Mouse (Mus musculus) heart, embryonic 12.5 days (tissue): ENCODE results near the gene Dennd1a. TPM values are rescaled to one million over a fixed set of nuclear protein-coding genes. Genes with fewer than 3 reads are reported as not detected.

ENCODE experiments used
- ATAC-seq: fragments of 200-750 bp; cut with Nextera tagmentation; 2 replicates; pipeline ENCODE4 v1.8.0; 2017; ENCODE audit warnings: moderate TSS enrichment, moderate library complexity; ENCODE audit not compliant: insufficient number of reproducible peaks, low FRiP score
- H3K27ac ChIP-seq: fragments of 300-500 bp; sonication (generic); 2 replicates; pipeline ENCODE4 v1.5.1; 2016; ENCODE audit warnings: mild to moderate bottlenecking, moderate library complexity; ENCODE audit not compliant: poor library complexity, severe bottlenecking
- H3K27me3 ChIP-seq: fragments of 300-500 bp; sonication (generic); replicated peaks from 2 replicates; pipeline ENCODE4 v1.6.1; 2016; ENCODE audit warnings: mild to moderate bottlenecking, moderate library complexity
- H3K36me3 ChIP-seq: fragments of 300-500 bp; sonication (generic); 2 replicates; pipeline ENCODE4 v1.6.1; 2016; ENCODE audit warnings: mild to moderate bottlenecking, moderate library complexity
- H3K4me1 ChIP-seq: fragments of 300-500 bp; sonication (generic); replicated peaks from 2 replicates; pipeline ENCODE4 v1.6.1; 2016; ENCODE audit warnings: mild to moderate bottlenecking
- H3K4me2 ChIP-seq: fragments of 300-500 bp; sonication (generic); 2 replicates; pipeline ENCODE4 v1.6.1; 2016; ENCODE audit warnings: mild to moderate bottlenecking, moderate library complexity
- H3K4me3 ChIP-seq: fragments of 300-500 bp; sonication (generic); 2 replicates; pipeline ENCODE4 v1.5.1; 2016; ENCODE audit warnings: mild to moderate bottlenecking
- H3K9ac ChIP-seq: fragments of 300-500 bp; sonication (generic); 2 replicates; pipeline ENCODE4 v1.6.1; 2016; ENCODE audit warnings: mild to moderate bottlenecking, moderate library complexity
- H3K9me3 ChIP-seq: fragments of 300-500 bp; sonication (generic); replicated peaks from 2 replicates; pipeline ENCODE4 v1.6.1; 2016; ENCODE audit warnings: mild to moderate bottlenecking, moderate library complexity
- WGBS: fragments of 180-500 bp; shearing (Covaris S2); methylation state at CpG from one replicate; pipeline ENCODE4 v1.1.7; 2016; 5-methylcytosine and 5-hydroxymethylcytosine counted together
- polyA plus RNA-seq: library from polyadenylated mRNA; unstranded; fragments of >200 nt; fragmentation: Nextera tagmentation; extraction: Ambion mirVana; gene quantifications from 2 replicates; pipeline ENCODE4 v1.2.1, GENCODE M21; 2016

The Dennd1a gene
- polyA plus RNA-seq, 1 experiment from 2014 or later = 15.8 TPM

DNA sequence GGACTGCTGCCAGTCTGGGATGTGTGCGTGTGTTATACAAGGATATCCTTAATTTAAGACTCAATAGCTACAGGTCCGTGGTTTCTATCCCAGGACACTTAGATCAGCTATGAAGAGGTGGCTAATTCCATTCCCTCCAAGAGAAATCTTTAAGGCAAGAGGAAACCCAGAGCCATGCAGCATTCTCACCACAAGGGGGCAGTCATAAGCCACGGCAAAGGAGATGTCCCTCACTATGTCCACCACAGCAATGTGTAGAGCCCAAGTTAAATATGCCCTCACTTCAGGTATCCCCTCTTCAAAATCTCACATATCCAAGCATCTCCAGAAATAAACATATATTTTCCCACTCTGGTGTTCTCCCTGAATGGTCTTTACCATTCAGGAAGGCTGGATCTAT, 471.5 kb downstream of the Dennd1a start:
- Histone ChIP-seq H3K27me3 (no peaks in the 10 kb centered on the region), H3K4me3 (no peak overlapping the region), H3K9ac (no peak overlapping the region), H3K36me3 (no peaks in the 10 kb centered on the region), H3K4me1 (peaks cover 26% of the 10 kb centered on the region), H3K27ac (no peak overlapping the region), H3K9me3 (no peaks in the 10 kb centered on the region), H3K4me2 (no peak overlapping the region)
- ATAC-seq = no peak
- 11% methylated on average over 3 of the region's 3 CpGs for WGBS

DNA sequence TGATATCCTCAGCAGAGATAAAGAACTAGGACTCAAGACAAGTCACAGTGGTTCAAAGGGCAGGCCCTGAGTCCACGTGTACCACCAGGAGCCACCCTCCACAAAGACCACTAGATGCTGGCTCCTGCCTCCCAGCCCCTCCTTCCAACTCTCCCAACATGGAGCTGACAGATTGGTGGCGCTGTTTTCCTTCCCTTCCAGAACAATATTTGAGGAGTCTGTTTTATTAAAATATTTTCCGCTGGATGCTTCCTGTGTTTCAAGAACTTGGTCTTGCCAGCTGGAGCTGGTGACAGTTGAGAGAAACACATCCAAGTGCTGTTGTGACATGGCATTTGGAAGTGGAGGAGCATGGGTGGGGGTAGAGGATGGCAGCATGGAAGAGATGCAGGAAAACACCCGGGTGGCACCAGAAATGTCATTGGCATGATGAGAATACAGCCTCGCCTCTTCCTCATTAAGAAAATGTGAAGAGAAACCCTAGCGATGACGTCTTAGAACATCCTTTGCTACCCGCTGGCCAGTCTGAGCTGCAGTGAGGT, 472.3 kb downstream of the Dennd1a start:
- no peak for ATAC-seq
- no peak overlapping the region for H3K27ac ChIP-seq
- H3K4me2 ChIP-seq = no peak overlapping the region
- no peaks in the 10 kb centered on the region for H3K9me3 ChIP-seq
- no peak overlapping the region for H3K4me3 ChIP-seq
- H3K27me3 ChIP-seq = no peaks in the 10 kb centered on the region
- WGBS = 77% methylated on average over 8 of the region's 8 CpGs
- no peak overlapping the region for H3K9ac ChIP-seq
- no peaks in the 10 kb centered on the region for H3K36me3 ChIP-seq
- peaks cover 26% of the 10 kb centered on the region for H3K4me1 ChIP-seq

DNA sequence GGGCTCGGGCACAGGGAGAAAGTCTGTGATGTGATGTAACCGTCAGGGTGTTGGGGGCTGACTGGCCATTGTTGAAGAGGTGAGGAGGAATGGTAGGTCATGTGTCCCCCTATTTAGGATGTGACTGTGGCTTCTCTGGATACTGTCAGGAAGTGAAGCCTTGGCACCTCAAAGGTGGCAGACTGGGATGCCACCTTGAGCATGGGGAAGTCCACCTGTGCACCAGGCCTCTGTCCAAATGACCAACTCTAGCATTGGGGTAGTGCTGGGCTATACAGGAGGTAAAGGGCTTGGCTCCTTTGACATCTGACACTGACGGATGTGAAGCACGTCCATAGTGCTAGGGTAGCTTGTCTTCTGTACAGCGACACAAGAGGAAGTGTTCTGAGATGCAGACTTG, 474.8 kb downstream of the Dennd1a start:
- Histone ChIP-seq H3K9ac (no peak overlapping the region), H3K4me3 (no peak overlapping the region), H3K4me1 (peaks cover 16% of the 10 kb centered on the region), H3K27ac (no peak overlapping the region), H3K27me3 (no peaks in the 10 kb centered on the region), H3K4me2 (no peak overlapping the region), H3K9me3 (no peaks in the 10 kb centered on the region), H3K36me3 (no peaks in the 10 kb centered on the region)
- ATAC-seq = no peak
- 82% methylated on average over 5 of the region's 5 CpGs for WGBS

DNA sequence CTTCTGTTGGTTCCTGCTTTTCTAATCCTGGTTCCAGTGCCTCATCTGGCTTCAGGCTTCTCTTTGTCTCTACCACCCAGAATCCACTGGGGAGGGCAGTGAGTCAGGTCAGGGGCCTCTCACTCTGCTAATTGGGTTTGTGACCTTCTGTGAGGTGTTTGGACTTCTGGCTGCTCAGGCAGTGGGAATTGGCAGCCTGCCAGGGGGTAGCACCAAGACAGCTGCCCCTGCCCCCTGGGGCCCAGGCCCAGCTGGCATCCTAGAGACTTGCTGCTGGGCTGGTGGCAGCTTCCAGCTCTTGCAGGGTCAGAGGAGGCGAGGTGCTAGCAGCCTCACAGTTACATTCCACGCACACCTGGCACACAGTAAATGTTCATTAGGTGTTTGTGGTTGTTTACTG, 475.5 kb downstream of the Dennd1a start:
- WGBS = 76% methylated on average over 2 of the region's 2 CpGs
- Histone ChIP-seq H3K4me1 (peaks cover 14% of the 10 kb centered on the region), H3K27me3 (no peaks in the 10 kb centered on the region), H3K36me3 (no peaks in the 10 kb centered on the region), H3K9ac (no peak overlapping the region), H3K9me3 (no peaks in the 10 kb centered on the region), H3K27ac (no peak overlapping the region), H3K4me3 (no peak overlapping the region), H3K4me2 (no peak overlapping the region)
- no peak for ATAC-seq

DNA sequence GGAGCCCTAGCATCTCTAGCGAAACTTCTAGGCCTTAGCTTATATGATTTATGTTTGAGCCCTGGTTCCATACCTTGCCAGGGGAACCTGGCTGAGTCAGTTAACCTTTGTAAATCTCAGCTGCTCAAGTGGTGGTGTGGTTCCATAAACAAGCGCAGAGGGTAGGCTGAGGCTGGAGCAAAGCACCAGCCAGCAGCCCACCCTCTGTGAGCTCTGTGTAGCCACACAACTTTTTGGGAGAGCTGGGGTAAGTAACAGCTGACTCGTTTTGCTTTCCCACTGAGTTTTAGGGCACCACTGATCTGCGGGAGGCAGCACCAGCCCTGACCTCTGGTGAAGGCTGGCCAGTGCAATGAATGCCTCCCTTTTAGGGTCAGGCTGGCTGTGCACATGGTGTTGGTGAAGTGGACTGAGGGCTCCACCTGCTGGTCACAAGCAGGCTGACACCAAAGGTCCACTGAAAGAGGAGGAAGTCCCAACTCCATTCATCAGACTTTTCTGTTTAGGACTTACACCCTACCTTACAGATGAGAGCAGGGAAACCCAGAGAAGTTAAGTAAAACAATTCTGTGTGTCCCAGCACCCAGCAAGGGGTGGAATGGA, 484.5 kb downstream of the Dennd1a start:
- no peak overlapping the region for H3K4me2 ChIP-seq
- ATAC-seq = 0 out of 2 replicates have a peak, but pooled peaks have one; percentile 47
- no peaks in the 10 kb centered on the region for H3K9me3 ChIP-seq
- H3K4me1 ChIP-seq = peaks cover 16% of the 10 kb centered on the region
- peaks cover 12% of the 10 kb centered on the region for H3K36me3 ChIP-seq
- H3K27ac ChIP-seq = no peak overlapping the region
- no peaks in the 10 kb centered on the region for H3K27me3 ChIP-seq
- H3K4me3 ChIP-seq = no peak overlapping the region
- no peak overlapping the region for H3K9ac ChIP-seq
- 44% methylated on average over 4 of the region's 4 CpGs for whole genome bisulfite sequencing

DNA sequence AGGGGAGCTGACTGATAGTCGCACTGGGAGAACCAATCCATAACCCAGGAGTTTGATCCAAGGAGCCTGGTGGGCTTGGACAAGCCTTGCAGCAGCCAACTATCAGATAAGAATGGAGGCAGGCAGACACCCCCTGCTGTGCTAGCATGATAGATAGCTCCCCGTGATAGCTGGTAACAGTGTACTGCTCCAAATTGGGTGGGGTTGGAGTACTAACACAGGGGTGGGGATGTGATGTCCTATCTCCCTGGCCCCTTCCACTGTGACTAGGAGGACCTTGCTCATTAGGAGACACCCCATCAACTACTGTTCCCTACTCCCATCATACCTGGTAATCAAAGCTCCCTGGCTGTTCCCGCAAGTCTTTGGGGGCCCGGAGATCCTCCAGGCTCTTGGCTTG, 485.5 kb downstream of the Dennd1a start:
- WGBS = 73% methylated on average over 4 of the region's 4 CpGs
- Histone ChIP-seq H3K4me2 (no peak overlapping the region), H3K27ac (no peak overlapping the region), H3K4me3 (no peak overlapping the region), H3K9me3 (no peaks in the 10 kb centered on the region), H3K9ac (no peak overlapping the region), H3K36me3 (peaks cover 12% of the 10 kb centered on the region), H3K27me3 (no peaks in the 10 kb centered on the region), H3K4me1 (peaks cover 26% of the 10 kb centered on the region)
- ATAC-seq = no peak

DNA sequence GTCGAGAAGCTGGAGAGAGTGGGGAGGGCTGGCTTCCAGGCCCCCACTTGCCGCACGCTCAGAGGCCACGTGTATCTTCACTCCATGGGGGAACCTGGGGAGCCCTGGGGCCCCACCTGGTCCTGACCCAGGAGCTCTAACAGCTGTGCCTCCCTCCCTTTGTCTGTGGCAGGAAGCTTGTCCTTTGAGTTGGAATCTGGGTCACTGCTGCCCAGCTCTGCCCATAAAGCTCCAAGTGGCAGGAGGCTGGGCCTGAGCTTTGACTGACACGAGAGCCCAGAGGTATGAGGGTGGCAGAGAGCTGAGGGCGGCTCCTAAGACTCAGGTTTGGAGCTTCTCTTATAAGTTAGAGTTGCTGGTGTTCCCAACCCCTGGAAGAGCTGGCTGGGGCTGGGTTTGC, 488.1 kb downstream of the Dennd1a start:
- Histone ChIP-seq H3K4me3 (no peak overlapping the region), H3K27ac (no peak overlapping the region), H3K36me3 (peaks cover 5% of the 10 kb centered on the region), H3K4me2 (no peak overlapping the region), H3K27me3 (0 out of 2 replicates have a peak, but pooled peaks cover 4% of the 10 kb centered on the region), H3K4me1 (peaks cover 50% of the 10 kb centered on the region), H3K9me3 (no peaks in the 10 kb centered on the region), H3K9ac (no peak overlapping the region)
- WGBS = 53% methylated on average over 6 of the region's 6 CpGs
- ATAC-seq = no peak

DNA sequence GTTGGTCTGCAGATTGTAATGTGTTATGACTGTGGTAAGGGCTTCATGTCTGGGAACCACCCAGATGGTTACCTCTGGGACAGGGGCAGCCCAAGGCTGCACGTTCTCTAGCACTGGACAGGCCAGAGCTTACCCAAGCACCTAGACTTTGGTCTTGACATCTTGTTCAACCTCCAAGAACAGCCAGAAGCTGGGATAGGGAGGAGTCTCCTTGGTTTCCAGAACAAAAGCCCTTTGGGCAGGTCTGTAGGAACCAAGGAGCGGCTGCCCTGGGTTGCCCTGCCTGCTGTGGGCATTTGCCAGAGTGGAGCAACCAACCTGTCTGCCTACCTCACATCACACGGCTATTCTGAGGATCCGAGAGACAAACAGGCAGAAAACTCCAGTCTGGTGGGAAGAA, 490.1 kb downstream of the Dennd1a start:
- no peak overlapping the region for H3K27ac ChIP-seq
- no peak overlapping the region for H3K9ac ChIP-seq
- H3K36me3 ChIP-seq = peaks cover 7% of the 10 kb centered on the region
- H3K4me2 ChIP-seq = no peak overlapping the region
- H3K4me1 ChIP-seq = peaks cover 58% of the 10 kb centered on the region
- H3K27me3 ChIP-seq = peaks cover 21% of the 10 kb centered on the region
- 80% methylated on average over 4 of the region's 4 CpGs for WGBS
- no peaks in the 10 kb centered on the region for H3K9me3 ChIP-seq
- H3K4me3 ChIP-seq = no peak overlapping the region
- ATAC-seq = no peak

DNA sequence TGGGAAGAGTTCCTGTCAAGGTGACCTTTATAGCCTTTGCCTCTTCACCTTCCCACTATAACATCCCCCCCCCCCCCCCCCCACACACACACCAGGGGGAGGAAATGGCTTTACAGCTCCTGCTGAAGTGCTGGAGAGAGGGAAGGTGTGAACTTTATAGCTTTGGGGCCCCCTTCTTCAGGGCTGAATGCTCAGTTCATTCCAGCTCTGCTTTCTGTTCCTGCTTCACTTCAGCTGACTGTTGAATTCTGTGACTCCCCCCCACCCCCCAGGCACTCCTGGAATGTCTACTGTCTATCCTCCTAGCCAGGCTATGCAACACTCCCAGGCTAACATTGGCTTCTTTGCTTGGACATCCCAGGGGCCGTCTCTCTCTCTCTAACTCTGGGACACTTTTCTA, 491.2 kb downstream of the Dennd1a start:
- no peaks in the 10 kb centered on the region for H3K9me3 ChIP-seq
- peak overlapping the region; percentile 16 for H3K4me2 ChIP-seq
- H3K9ac ChIP-seq = 0 out of 2 replicates have a peak overlapping the region, but pooled peaks have one; percentile 23
- no peak overlapping the region for H3K4me3 ChIP-seq
- 10% methylated on average over 1 of the region's 1 CpGs for WGBS
- peaks cover 58% of the 10 kb centered on the region for H3K4me1 ChIP-seq
- no peak for ATAC-seq
- peaks cover 25% of the 10 kb centered on the region for H3K27me3 ChIP-seq
- H3K27ac ChIP-seq = peak overlapping the region; percentile 81
- peaks cover 8% of the 10 kb centered on the region for H3K36me3 ChIP-seq

DNA sequence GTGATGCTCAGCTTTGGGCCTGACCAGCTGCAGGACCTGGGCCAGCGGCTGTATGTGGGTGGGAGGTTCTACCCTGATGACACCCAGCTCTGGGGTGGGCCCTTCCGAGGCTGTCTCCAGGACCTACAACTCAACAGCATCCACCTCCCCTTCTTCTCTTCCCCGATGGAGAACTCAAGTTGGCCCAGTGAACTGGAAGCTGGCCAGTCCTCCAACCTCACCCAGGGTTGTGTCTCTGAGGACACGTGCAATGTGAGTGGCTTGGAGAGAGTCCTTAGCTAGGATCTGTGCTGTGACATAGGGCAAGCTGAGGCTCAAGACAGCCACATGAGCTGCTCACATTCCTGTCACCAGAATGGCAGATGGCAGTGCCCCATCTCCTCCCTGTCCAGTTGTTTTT, 495.9 kb downstream of the Dennd1a start:
- Histone ChIP-seq H3K9ac (no peak overlapping the region), H3K27me3 (peaks cover 38% of the 10 kb centered on the region), H3K9me3 (no peaks in the 10 kb centered on the region), H3K4me2 (no peak overlapping the region), H3K27ac (no peak overlapping the region), H3K4me1 (peaks cover 56% of the 10 kb centered on the region), H3K36me3 (0 out of 2 replicates have a peak, but pooled peaks cover 3% of the 10 kb centered on the region), H3K4me3 (no peak overlapping the region)
- 90% methylated on average over 4 of the region's 4 CpGs for WGBS
- no peak for ATAC-seq

DNA sequence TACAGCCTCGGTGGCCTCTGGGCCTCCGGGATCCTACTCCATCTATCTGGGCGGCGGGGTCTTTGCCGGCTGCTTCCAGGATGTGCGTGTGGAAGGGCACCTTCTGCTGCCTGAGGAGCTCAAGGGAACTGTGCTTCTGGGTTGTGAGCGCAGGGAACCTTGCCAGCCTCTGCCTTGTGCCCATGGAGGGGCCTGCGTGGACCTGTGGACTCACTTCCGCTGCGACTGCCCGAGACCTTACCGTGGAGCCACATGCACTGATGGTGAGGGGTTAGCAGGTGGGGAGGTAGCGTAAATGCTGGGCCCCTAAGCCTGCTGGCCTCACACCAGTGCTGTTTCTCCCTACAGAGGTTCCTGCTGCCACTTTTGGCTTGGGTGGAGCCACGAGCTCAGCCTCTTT, 496.5 kb downstream of the Dennd1a start:
- no peaks in the 10 kb centered on the region for H3K9me3 ChIP-seq
- H3K4me1 ChIP-seq = peaks cover 54% of the 10 kb centered on the region
- H3K9ac ChIP-seq = no peak overlapping the region
- no peak overlapping the region for H3K4me3 ChIP-seq
- ATAC-seq = no peak
- 91% methylated on average over 14 of the region's 14 CpGs for WGBS
- H3K4me2 ChIP-seq = no peak overlapping the region
- 0 out of 2 replicates have a peak, but pooled peaks cover 3% of the 10 kb centered on the region for H3K36me3 ChIP-seq
- H3K27ac ChIP-seq = no peak overlapping the region
- peaks cover 44% of the 10 kb centered on the region for H3K27me3 ChIP-seq

DNA sequence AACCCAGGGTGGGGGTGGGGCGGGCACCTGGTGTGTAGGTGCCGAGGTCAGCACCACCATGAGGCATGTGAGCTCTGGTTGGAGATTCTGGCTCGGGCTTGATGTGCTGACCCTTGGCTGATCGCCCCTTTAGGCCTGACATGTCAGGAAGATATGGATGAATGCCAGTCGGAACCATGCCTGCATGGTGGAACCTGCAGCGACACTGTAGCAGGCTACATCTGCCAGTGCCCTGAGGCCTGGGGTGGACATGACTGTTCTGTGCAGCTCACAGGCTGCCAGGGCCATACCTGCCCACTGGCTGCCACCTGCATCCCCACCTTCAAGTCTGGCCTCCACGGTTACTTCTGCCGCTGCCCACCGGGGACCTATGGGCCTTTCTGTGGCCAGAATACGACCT, 497.2 kb downstream of the Dennd1a start:
- Histone ChIP-seq H3K9ac (no peak overlapping the region), H3K4me3 (no peak overlapping the region), H3K9me3 (no peaks in the 10 kb centered on the region), H3K27ac (no peak overlapping the region), H3K27me3 (peaks cover 47% of the 10 kb centered on the region), H3K36me3 (0 out of 2 replicates have a peak, but pooled peaks cover 3% of the 10 kb centered on the region), H3K4me2 (no peak overlapping the region), H3K4me1 (peaks cover 47% of the 10 kb centered on the region)
- 79% methylated on average over 10 of the region's 10 CpGs for WGBS
- no peak for ATAC-seq
